Mouse (Mus musculus) hindbrain, embryonic 10.5 days (tissue): Measurements from ENCODE around the gene Pnma5. TPM values are rescaled to one million over a fixed set of nuclear protein-coding genes. Genes with fewer than 3 reads are reported as not detected.
A peak's percentile ranks its signal among the peaks of the same experiment; 100 is the strongest.

ENCODE experiments used
- DNase-seq: peaks from one replicate; pipeline ENCODE4 v3.0.0-alpha.2; 2017; ENCODE audit warnings: low spot score
- H3K27ac ChIP-seq: fragments of 300-500 bp; sonication (generic); 2 replicates; pipeline ENCODE4 v1.5.1; 2016; ENCODE audit warnings: mild to moderate bottlenecking, moderate library complexity
- H3K27me3 ChIP-seq: fragments of 300-500 bp; sonication (generic); 2 replicates; pipeline ENCODE4 v1.6.1; 2016; ENCODE audit warnings: mild to moderate bottlenecking; ENCODE audit not compliant: poor library complexity, insufficient read depth, severe bottlenecking
- H3K36me3 ChIP-seq: fragments of 300-500 bp; sonication (generic); 2 replicates; pipeline ENCODE4 v1.6.1; 2016; ENCODE audit warnings: mild to moderate bottlenecking, moderate library complexity
- H3K4me1 ChIP-seq: fragments of 300-500 bp; sonication (generic); replicated peaks from 2 replicates; pipeline ENCODE4 v1.6.1; 2016; ENCODE audit warnings: mild to moderate bottlenecking
- H3K4me3 ChIP-seq: fragments of 300-500 bp; sonication (generic); 2 replicates; pipeline ENCODE4 v1.5.1; 2016; ENCODE audit warnings: mild to moderate bottlenecking, moderate library complexity
- H3K9me3 ChIP-seq: fragments of 300-500 bp; sonication (generic); 2 replicates; pipeline ENCODE4 v1.6.1; 2016; ENCODE audit warnings: mild to moderate bottlenecking, moderate library complexity
- WGBS: fragments of 180-500 bp; shearing (Covaris S2); methylation state at CpG from one replicate; pipeline ENCODE4 v1.1.7; 2016; 5-methylcytosine and 5-hydroxymethylcytosine counted together
- polyA plus RNA-seq: library from polyadenylated mRNA; unstranded; fragments of >200 nt; fragmentation: Nextera tagmentation; extraction: Ambion mirVana; gene quantifications from 2 replicates; pipeline ENCODE4 v1.2.1, GENCODE M21; 2016

The Pnma5 gene
- polyA plus RNA-seq, 1 experiment from 2014 or later = 0.09 TPM

DNA sequence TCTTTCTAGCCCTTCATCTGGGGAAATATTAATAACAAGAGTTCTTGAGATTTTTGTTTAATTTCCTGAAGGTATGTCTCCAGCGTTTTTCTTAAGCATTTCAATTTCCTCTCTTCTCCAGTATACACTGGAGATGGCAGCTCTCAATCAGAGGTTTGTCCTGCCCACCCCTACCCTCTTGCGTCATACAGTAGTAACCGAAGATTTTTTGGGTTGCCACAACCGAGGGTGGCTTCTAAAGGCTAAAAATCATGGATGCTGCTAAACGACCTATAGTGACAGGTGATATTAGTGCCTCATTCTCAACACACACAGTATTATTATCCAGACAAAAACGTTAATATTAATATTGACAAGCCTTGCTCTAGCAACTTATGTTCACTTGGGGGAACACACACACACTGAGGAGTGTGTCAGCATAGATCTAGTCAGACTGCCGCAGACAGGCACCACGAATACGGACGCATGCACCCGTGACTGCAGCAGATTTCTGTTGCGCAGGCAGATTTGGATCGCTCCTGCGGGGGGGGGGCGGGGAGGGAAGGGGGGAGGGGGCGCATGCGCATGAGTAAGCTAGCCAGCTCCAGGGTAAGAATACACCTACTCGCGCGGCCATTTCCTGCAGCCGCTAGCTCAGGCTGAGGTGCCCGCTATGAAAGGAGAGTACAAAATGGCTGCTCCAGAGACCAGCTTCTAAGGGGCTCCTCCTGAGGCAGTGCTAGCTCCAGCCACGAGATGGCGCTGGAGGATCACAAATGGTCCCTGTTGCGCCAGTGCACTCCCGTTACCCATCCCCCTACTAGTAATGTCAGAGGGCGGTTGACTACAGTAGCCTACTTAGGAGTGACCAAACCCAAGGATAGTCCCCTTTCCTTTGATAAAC is 29.1 kb downstream of the Pnma5 start:
- Histone ChIP-seq H3K9me3 (no peaks in the 10 kb centered on the region), H3K4me3 (peak overlapping the region; percentile 47), H3K36me3 (no peaks in the 10 kb centered on the region), H3K27me3 (no peaks in the 10 kb centered on the region), H3K27ac (peak overlapping the region; percentile 80), H3K4me1 (no peaks in the 10 kb centered on the region)
- WGBS = 14% methylated on average over 25 of the region's 27 CpGs
- peak; percentile 92 for DNase-seq

- WGBS = 80% methylated on average over 4 of the region's 4 CpGs
- Histone ChIP-seq H3K36me3 (no peaks in the 10 kb centered on the region), H3K4me3 (no peak overlapping the region)
Measured at GRCm38 (mm10) chrX:73005678-73006077, 31.2 kb downstream of the Pnma5 start.

GRCm38 (mm10) chrX:73003110-73003509 is 33.8 kb downstream of the Pnma5 start:
- H3K4me1 ChIP-seq = no peaks in the 10 kb centered on the region
- WGBS = 84% methylated on average over 5 of the region's 5 CpGs
- H3K9me3 ChIP-seq = no peaks in the 10 kb centered on the region
- no peak overlapping the region for H3K4me3 ChIP-seq
- no peak overlapping the region for H3K27ac ChIP-seq
- DNase-seq = no peak
- H3K27me3 ChIP-seq = no peaks in the 10 kb centered on the region; the same call in 1 of the 2 replicates
- no peaks in the 10 kb centered on the region for H3K36me3 ChIP-seq

More at GRCm38 (mm10) chrX:73005678-73006077, 31.2 kb downstream of the Pnma5 start:
- no peaks in the 10 kb centered on the region for H3K27me3 ChIP-seq
- H3K27ac ChIP-seq = no peak overlapping the region
- no peak for DNase-seq
- no peaks in the 10 kb centered on the region for H3K9me3 ChIP-seq
- H3K4me1 ChIP-seq = no peaks in the 10 kb centered on the region

DNA sequence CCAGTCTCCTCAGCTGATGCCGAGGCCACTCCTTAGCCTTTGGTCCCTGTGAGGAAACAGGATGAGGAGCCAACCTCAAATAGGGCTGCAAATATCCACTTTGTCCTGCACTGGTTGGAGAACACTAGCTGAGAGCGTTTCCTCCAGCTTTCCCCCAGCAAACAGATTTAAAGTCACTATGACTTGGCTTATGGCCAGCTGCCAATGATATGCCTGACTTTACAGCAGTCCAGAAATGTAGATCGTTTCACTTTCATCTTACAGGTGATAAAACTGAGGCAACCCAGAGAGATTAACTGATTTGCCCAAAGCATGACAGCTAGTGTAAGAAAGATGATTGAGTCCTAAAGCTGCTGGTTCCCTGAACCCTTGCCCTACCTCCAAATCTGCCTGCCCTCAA is 41.4 kb downstream of the Pnma5 start:
- H3K27me3 ChIP-seq = no peaks in the 10 kb centered on the region; the same call in 1 of the 2 replicates
- no peaks in the 10 kb centered on the region for H3K36me3 ChIP-seq
- no peak overlapping the region for H3K4me3 ChIP-seq
- H3K4me1 ChIP-seq = no peaks in the 10 kb centered on the region
- H3K9me3 ChIP-seq = no peaks in the 10 kb centered on the region
- H3K27ac ChIP-seq = no peak overlapping the region
- WGBS = 82% methylated on average over 3 of the region's 3 CpGs
- no peak for DNase-seq

DNA sequence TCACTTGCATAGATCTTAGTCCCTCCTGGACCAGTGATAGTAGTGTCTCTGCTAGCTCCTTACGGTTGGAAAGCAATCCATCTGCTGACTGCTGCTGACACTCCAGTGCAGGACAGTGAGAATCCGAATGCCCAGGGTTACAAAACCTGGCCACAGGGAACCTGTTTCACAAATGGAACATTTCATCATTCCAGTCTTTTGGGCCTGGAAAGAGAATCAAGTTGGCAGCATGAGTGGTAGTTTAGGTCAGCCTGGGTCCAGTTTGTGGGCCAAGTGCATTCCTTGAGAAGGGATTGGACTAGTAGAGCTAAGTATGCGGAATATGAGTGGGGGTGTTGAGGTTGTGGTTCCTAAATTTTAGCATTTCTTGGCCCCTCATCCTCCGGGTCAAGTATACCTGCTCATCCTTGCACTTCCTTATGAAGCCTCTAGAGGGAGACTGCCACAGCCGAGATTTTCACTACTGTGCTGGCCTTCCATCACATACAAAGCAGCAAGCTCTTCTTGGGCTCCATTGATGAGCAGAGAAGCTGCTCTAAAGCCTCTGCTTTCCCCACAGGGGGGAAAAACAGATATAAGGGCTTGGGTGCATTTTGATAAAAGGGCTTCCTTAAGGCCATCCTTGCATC is 44.5 kb downstream of the Pnma5 start:
- H3K27ac ChIP-seq = no peak overlapping the region
- H3K36me3 ChIP-seq = no peaks in the 10 kb centered on the region
- peaks cover 9% of the 10 kb centered on the region for H3K27me3 ChIP-seq
- DNase-seq = no peak
- H3K9me3 ChIP-seq = no peaks in the 10 kb centered on the region
- H3K4me3 ChIP-seq = no peak overlapping the region
- 0 out of 2 replicates have a peak, but pooled peaks cover 1% of the 10 kb centered on the region for H3K4me1 ChIP-seq
- 54% methylated on average over 5 of the region's 5 CpGs for WGBS

DNA sequence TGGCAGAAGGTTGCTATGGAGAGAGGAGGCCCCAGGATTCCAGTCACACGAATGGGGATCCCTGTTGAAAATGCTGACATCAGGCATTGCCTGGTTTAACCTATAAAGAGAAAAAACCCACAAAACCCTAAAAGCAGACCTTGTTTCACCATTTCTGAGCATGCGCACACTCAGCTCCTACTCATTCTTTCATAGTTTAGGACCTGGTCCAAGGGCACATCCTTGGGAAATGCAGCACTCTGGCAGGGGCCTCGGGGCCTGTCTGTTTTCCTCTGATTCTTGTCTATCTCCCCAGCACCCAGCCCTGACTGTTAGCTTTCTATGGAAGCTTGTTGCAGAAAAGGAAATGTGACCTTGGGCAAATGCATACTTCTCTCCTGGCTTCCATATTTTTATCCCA is 46.3 kb downstream of the Pnma5 start:
- Histone ChIP-seq H3K4me1 (0 out of 2 replicates have a peak, but pooled peaks cover 3% of the 10 kb centered on the region), H3K36me3 (no peaks in the 10 kb centered on the region), H3K9me3 (no peaks in the 10 kb centered on the region), H3K27me3 (peaks cover 25% of the 10 kb centered on the region), H3K4me3 (no peak overlapping the region), H3K27ac (no peak overlapping the region)
- no peak for DNase-seq
- 83% methylated on average over 3 of the region's 3 CpGs for WGBS

DNA sequence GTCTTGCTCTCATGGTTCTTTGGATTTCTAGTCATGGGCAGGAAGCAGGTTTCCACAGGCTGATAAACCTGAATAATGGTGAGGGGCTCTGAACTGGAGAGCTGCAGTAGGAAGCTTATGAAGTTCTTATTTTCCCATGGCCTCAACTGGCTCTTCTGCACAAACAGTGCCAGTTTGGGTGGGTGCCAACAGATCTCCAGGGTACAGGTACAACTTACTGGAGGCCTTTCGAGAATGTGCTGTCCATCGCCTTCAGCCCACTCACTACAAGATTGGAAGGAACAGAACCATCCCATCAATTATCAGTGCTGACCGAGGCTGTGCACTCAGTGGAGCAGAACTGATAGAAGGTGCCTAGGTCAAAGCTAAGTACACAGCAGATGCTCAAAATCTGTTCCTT is 48.5 kb downstream of the Pnma5 start:
- Histone ChIP-seq H3K4me1 (0 out of 2 replicates have a peak, but pooled peaks cover 3% of the 10 kb centered on the region), H3K27me3 (peaks cover 32% of the 10 kb centered on the region), H3K36me3 (no peaks in the 10 kb centered on the region), H3K27ac (no peak overlapping the region), H3K4me3 (no peak overlapping the region), H3K9me3 (no peaks in the 10 kb centered on the region)
- WGBS = 84% methylated on average over 3 of the region's 3 CpGs
- DNase-seq = no peak

DNA sequence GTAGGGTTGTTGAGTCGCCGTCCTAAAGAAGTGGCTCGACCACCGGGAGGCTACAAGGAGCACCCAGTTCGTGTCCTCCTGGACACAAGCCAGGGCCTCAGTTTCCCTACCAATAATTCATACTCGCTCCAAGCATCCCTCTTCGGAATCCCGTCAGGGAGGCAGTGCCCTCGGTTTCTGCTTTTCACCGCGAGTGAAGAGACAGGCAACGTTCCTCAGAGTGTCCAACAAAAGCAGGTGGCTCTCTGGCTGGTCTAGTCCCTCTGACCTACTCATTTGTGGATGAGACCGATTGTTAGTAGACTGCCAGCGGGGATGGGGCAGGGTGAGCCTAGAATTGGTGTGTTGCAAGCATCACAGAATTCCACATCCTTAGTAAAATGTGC is 49.4 kb downstream of the Pnma5 start:
- Histone ChIP-seq H3K4me1 (0 out of 2 replicates have a peak, but pooled peaks cover 3% of the 10 kb centered on the region), H3K36me3 (no peaks in the 10 kb centered on the region), H3K9me3 (no peaks in the 10 kb centered on the region), H3K27me3 (peaks cover 32% of the 10 kb centered on the region), H3K27ac (peak overlapping the region; percentile 72), H3K4me3 (peak overlapping the region; percentile 56)
- DNase-seq = no peak
- 21% methylated on average over 14 of the region's 14 CpGs for WGBS

- no peaks in the 10 kb centered on the region for H3K9me3 ChIP-seq
Measured at GRCm38 (mm10) chrX:72986841-72987519, 49.9 kb downstream of the Pnma5 start, which contains the start of gene Zfp185. Gene Zfp185 (plus strand): TSS chrX:72987339.

GRCm38 (mm10) chrX:72985607-72986006 is 51.3 kb downstream of the Pnma5 start:
- H3K27ac ChIP-seq = no peak overlapping the region
- H3K4me3 ChIP-seq = no peak overlapping the region
- H3K36me3 ChIP-seq = no peaks in the 10 kb centered on the region
- DNase-seq = no peak
- 86% methylated on average over 2 of the region's 2 CpGs for WGBS
- H3K27me3 ChIP-seq = peaks cover 32% of the 10 kb centered on the region
- H3K9me3 ChIP-seq = no peaks in the 10 kb centered on the region
- 0 out of 2 replicates have a peak, but pooled peaks cover 3% of the 10 kb centered on the region for H3K4me1 ChIP-seq

More at GRCm38 (mm10) chrX:72986841-72987519, 49.9 kb downstream of the Pnma5 start, which contains the start of gene Zfp185:
- peak; percentile 62 for DNase-seq
- WGBS = 20% methylated on average over 45 of the region's 45 CpGs
- Histone ChIP-seq H3K27ac (peak within 1 kb of the TSS; percentile 72), H3K27me3 (peaks cover 32% of the 10 kb centered on the region), H3K36me3 (no peaks in the 10 kb centered on the region), H3K4me3 (peak within 1 kb of the TSS; percentile 56), H3K4me1 (0 out of 2 replicates have a peak, but pooled peaks cover 3% of the 10 kb centered on the region)
